Mouse (Mus musculus) lung, adult 2 months (tissue): ENCODE results near the gene Slc41a2.

ENCODE experiments used
- CTCF ChIP-seq: fragments of 200-500 bp; IDR thresholded peaks from 2 replicates; pipeline ENCODE4 v1.5.1; 2011; ENCODE audit warnings: mild to moderate bottlenecking, low read length, control low read depth; ENCODE audit not compliant: insufficient read depth
- POLR2A ChIP-seq: fragments of 200-500 bp; IDR thresholded peaks from 2 replicates; pipeline ENCODE4 v1.6.1; 2011; ENCODE audit warnings: low read depth, mild to moderate bottlenecking, control low read depth, low read length, borderline replicate concordance; ENCODE audit errors: extremely low read depth

GRCm38 (mm10) chr10:83310356-83310755, 27.3 kb downstream of the Slc41a2 start:
- no peak for TF ChIP-seq CTCF
- TF ChIP-seq POLR2A, result no peak
